Mouse (Mus musculus): ENCODE results near the gene Creld1. TPM values are rescaled to one million over a fixed set of nuclear protein-coding genes. Genes with fewer than 3 reads are reported as not detected.

Gene Creld1
- polyA plus RNA-seq, 1 experiment = 5.0 TPM

DNA sequence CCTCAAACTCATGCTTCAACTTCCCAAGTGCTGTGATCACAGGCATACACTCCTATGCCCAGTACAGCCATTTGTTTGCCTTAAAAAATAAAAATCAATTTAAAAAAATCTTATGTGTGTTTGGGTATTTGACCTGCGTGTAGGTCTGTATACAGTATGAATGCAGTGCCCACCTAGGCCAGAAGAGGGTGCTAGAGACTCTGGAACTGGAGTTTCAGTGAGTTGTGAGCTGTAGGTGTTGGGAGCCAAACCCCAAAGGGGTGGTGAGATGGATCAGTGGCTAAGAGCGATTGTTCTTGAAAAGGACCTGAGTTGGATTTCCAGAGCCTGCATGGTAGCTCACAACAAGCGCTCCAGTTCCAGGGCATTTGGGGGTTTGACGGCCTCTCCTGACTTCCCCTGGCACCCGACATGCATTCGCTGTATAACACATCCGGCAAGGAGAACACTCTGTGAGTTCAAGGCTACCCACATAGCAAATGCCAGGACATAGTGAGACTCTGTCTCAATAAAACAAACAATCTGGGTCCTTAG lies 41.9 kb upstream of the Creld1 start:
- no peak overlapping the region for H3K4me3 ChIP-seq (ENCODE audit: control insufficient read depth, low read depth, low read length)
- TF ChIP-seq POLR2A (IDR thresholded peaks at IDR 0.05; ENCODE audit: control insufficient read depth, low read depth, low read length) (no peak), CTCF (IDR thresholded peaks at IDR 0.05; ENCODE audit: control insufficient read depth, insufficient read depth, insufficient replicate concordance, low read depth, low read length) (peak; percentile 49; the same call in 1 of the 2 replicates)
- H3K27me3 ChIP-seq (ENCODE audit: control insufficient read depth, insufficient read depth, low read length) = no peaks in the 10 kb centered on the region
- peaks cover 6% of the 10 kb centered on the region for H3K4me1 ChIP-seq (ENCODE audit: control insufficient read depth, insufficient read depth, low read length)
- no peak overlapping the region for H3K27ac ChIP-seq (ENCODE audit: control insufficient read depth, insufficient read depth, low read depth, low read length)
- no peaks in the 10 kb centered on the region for H3K36me3 ChIP-seq (ENCODE audit: control insufficient read depth, insufficient read depth, low read length)

DNA sequence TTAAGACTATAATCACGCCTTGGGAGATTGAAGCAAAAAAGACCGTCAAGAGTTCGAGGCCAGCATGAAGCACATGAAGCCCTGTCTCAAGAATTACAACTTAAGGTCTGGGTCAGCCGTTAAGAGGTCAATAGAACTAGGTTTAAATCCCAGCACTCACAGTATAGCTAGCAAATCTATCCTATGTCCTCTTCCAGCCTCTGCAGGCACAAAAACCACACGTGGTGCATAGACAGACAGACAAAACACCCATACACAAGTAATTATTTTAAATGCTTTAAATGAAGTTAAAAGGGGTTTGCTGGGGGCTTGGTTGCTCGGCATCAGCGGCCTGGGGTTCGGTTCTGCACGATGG lies 41.0 kb upstream of the Creld1 start:
- no peaks in the 10 kb centered on the region for H3K36me3 ChIP-seq (ENCODE audit: control insufficient read depth, insufficient read depth, low read length)
- H3K27ac ChIP-seq (ENCODE audit: control insufficient read depth, insufficient read depth, low read depth, low read length) = peak overlapping the region; percentile 51
- H3K27me3 ChIP-seq (ENCODE audit: control insufficient read depth, insufficient read depth, low read length) = no peaks in the 10 kb centered on the region
- TF ChIP-seq POLR2A (IDR thresholded peaks at IDR 0.05; ENCODE audit: control insufficient read depth, low read depth, low read length) (no peak), CTCF (IDR thresholded peaks at IDR 0.05; ENCODE audit: control insufficient read depth, insufficient read depth, insufficient replicate concordance, low read depth, low read length) (no peak)
- peak overlapping the region; percentile 100 for H3K4me3 ChIP-seq (ENCODE audit: control insufficient read depth, low read depth, low read length)
- peaks cover 6% of the 10 kb centered on the region for H3K4me1 ChIP-seq (ENCODE audit: control insufficient read depth, insufficient read depth, low read length)

DNA sequence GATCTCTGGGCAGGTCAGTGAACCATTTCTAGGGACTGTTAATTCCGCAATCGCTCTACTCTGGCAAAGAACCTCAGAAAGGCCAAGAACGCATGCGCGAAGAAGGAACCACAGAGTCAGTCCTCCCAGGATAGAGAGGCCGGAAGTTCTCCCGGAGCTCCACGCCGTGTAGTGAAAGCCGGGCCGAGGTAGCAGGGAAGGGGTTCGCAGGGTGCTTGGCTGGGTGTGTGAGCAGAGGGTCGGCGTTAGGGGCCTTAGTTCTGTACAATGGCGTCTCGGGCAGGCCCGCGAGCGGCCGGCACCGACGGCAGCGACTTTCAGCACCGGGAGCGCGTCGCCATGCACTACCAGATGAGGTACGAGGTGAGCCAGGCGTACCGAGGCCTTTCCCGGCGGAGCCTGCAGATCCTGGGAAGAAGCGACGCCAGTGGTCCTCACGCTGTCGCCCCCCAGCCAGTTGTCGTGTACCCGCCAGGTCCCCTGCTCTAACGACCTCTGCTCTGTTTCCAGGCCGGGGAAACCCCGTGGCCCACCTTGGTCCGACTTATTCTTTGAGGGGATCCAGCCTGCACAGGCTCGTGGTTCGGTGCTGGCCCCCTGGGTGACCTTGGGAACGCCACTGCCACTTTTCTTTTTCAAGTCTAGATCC lies 40.5 kb upstream of the Creld1 start, which contains the start of gene Jagn1:
Gene Jagn1 (plus strand): TSS at position 128 of the 649 bp plus-strand sequence.
- no peaks in the 10 kb centered on the region for H3K27me3 ChIP-seq (ENCODE audit: control insufficient read depth, insufficient read depth, low read length)
- TF ChIP-seq CTCF (IDR thresholded peaks at IDR 0.05; ENCODE audit: control insufficient read depth, insufficient read depth, insufficient replicate concordance, low read depth, low read length) (no peak), POLR2A (IDR thresholded peaks at IDR 0.05; ENCODE audit: control insufficient read depth, low read depth, low read length) (peak; percentile 80)
- no peaks in the 10 kb centered on the region for H3K36me3 ChIP-seq (ENCODE audit: control insufficient read depth, insufficient read depth, low read length)
- peak within 1 kb of the TSS; percentile 93 for H3K27ac ChIP-seq (ENCODE audit: control insufficient read depth, insufficient read depth, low read depth, low read length)
- H3K4me3 ChIP-seq (ENCODE audit: control insufficient read depth, low read depth, low read length) = peak within 1 kb of the TSS; percentile 100
- peaks cover 6% of the 10 kb centered on the region for H3K4me1 ChIP-seq (ENCODE audit: control insufficient read depth, insufficient read depth, low read length)

DNA sequence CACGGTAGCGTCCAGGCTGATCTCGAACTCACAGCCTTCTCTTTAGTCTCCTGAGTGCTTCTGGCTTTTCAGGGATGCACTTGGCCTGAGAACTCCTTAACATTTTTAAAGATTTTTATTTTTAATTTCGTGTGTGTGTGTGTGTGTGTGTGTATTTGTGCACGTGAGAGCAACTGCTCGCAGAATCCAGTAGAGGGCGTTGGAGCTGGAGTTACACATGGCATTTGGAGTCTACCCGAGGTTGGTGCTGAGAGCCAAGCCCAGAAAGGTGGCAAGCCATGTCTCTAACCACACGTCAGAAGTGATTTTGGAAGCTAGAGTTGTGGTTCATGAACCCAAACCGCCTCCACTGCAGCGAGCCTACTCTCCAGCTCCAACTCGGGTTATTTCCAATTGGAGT lies 40.0 kb upstream of the Creld1 start:
- peaks cover under 1% of the 10 kb centered on the region; the same call in 1 of the 2 replicates for H3K36me3 ChIP-seq (ENCODE audit: control insufficient read depth, insufficient read depth, low read length)
- H3K27ac ChIP-seq (ENCODE audit: control insufficient read depth, insufficient read depth, low read depth, low read length) = peak overlapping the region; percentile 93
- TF ChIP-seq POLR2A (IDR thresholded peaks at IDR 0.05; ENCODE audit: control insufficient read depth, low read depth, low read length) (no peak), CTCF (IDR thresholded peaks at IDR 0.05; ENCODE audit: control insufficient read depth, insufficient read depth, insufficient replicate concordance, low read depth, low read length) (peak; percentile 15; the same call in 1 of the 2 replicates)
- peaks cover 6% of the 10 kb centered on the region for H3K4me1 ChIP-seq (ENCODE audit: control insufficient read depth, insufficient read depth, low read length)
- H3K27me3 ChIP-seq (ENCODE audit: control insufficient read depth, insufficient read depth, low read length) = no peaks in the 10 kb centered on the region
- peak overlapping the region; percentile 100 for H3K4me3 ChIP-seq (ENCODE audit: control insufficient read depth, low read depth, low read length)

DNA sequence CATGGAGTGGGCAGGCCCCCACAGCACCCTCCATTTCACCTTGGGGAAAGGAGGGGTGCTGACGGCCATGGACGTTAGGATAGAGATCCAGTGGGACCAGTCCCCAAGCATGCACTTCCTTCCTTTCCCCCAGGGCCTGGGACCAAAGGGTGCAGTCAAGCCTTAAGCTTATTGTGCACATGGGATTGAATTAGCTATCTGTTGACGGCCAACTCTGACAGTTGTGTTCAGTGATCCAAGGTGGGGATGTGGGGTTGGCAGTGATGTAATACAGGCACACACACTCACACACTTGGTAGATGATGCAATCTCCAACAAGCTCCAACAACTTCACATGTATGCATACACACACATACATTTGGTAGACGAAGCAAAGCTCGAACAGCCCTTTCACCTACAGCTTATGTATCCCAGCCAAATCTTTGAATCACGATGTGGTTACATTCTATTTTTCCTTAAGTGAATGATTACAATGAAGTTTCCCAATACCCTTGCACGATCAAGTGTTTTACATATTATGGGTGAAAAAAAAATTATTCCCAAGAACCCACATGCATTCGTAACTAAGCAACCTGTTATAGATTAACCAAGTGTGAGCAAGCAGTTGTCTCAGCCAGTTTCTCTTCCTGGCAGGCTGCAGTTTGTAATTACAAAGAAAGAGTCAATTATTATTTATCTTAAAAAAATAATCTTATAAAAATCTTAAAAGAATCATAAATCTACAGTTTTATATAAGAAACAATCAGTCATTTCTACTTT lies 38.7 kb upstream of the Creld1 start:
- peaks cover 1% of the 10 kb centered on the region; the same call in 1 of the 2 replicates for H3K36me3 ChIP-seq (ENCODE audit: control insufficient read depth, insufficient read depth, low read length)

DNA sequence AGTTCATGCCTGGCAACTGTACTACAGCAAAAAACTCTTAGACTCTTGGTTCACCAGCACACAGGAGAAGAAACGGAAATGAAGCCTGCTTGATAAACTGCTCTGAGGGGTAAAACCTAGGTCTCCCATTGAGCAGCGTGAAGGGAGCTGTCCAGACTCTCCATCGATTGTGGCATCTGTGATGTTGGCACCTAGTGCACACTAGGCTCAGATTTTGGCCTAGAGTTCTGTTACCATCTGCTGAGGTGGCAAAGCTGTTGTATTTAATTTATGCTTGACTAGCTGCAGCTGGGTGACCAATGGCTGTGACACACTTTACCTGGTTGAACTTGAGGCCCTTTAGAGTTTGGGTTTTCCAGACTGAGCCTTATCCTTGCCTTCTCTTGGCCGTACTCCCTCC lies 35.5 kb upstream of the Creld1 start:
- peaks cover 6% of the 10 kb centered on the region for H3K4me1 ChIP-seq (ENCODE audit: control insufficient read depth, insufficient read depth, low read length)
- no peak overlapping the region for H3K27ac ChIP-seq (ENCODE audit: control insufficient read depth, insufficient read depth, low read depth, low read length)
- peaks cover 1% of the 10 kb centered on the region; the same call in 1 of the 2 replicates for H3K36me3 ChIP-seq (ENCODE audit: control insufficient read depth, insufficient read depth, low read length)
- no peaks in the 10 kb centered on the region for H3K27me3 ChIP-seq (ENCODE audit: control insufficient read depth, insufficient read depth, low read length)
- no peak overlapping the region for H3K4me3 ChIP-seq (ENCODE audit: control insufficient read depth, low read depth, low read length)
- TF ChIP-seq POLR2A (IDR thresholded peaks at IDR 0.05; ENCODE audit: control insufficient read depth, low read depth, low read length) (no peak), CTCF (IDR thresholded peaks at IDR 0.05; ENCODE audit: control insufficient read depth, insufficient read depth, insufficient replicate concordance, low read depth, low read length) (no peak)

More for the DNA sequence above, 38.7 kb upstream of the Creld1 start:
- no peaks in the 10 kb centered on the region for H3K27me3 ChIP-seq (ENCODE audit: control insufficient read depth, insufficient read depth, low read length)
- peaks cover 6% of the 10 kb centered on the region for H3K4me1 ChIP-seq (ENCODE audit: control insufficient read depth, insufficient read depth, low read length)
- H3K27ac ChIP-seq (ENCODE audit: control insufficient read depth, insufficient read depth, low read depth, low read length) = no peak overlapping the region
- no peak overlapping the region for H3K4me3 ChIP-seq (ENCODE audit: control insufficient read depth, low read depth, low read length)
- no peak for TF ChIP-seq CTCF (IDR thresholded peaks at IDR 0.05; ENCODE audit: control insufficient read depth, insufficient read depth, insufficient replicate concordance, low read depth, low read length)
- no peak for TF ChIP-seq POLR2A (IDR thresholded peaks at IDR 0.05; ENCODE audit: control insufficient read depth, low read depth, low read length)

DNA sequence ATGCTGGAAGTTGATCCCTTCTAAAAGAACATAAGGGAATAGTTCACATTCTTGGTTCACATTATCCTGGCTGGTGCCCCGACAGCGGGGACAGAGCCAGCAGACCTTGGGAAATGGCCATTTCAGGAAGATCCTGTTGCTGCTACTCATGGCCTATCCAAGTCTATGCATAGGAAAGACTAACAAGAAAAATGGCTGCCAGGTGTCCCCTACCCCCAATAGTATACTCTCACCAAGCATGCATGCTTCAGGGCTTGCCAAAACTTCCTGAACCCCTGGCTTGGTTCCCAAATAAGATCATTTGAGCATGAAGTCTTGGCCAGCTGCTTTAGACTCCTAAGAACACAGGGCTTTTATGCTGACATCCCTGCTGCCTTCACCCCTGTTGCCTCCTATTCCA lies 31.3 kb upstream of the Creld1 start:
- no peak overlapping the region for H3K4me3 ChIP-seq (ENCODE audit: control insufficient read depth, low read depth, low read length)
- TF ChIP-seq POLR2A (IDR thresholded peaks at IDR 0.05; ENCODE audit: control insufficient read depth, low read depth, low read length) (no peak), CTCF (IDR thresholded peaks at IDR 0.05; ENCODE audit: control insufficient read depth, insufficient read depth, insufficient replicate concordance, low read depth, low read length) (no peak)
- peak overlapping the region; percentile 10; the same call in 1 of the 2 replicates for H3K27ac ChIP-seq (ENCODE audit: control insufficient read depth, insufficient read depth, low read depth, low read length)
- no peaks in the 10 kb centered on the region for H3K4me1 ChIP-seq (ENCODE audit: control insufficient read depth, insufficient read depth, low read length)
- H3K36me3 ChIP-seq (ENCODE audit: control insufficient read depth, insufficient read depth, low read length) = peaks cover 1% of the 10 kb centered on the region; the same call in 1 of the 2 replicates
- no peaks in the 10 kb centered on the region for H3K27me3 ChIP-seq (ENCODE audit: control insufficient read depth, insufficient read depth, low read length)

All from testis, adult 2 months (tissue).